Mouse (Mus musculus) embryonic facial prominence, embryonic 10.5 days (tissue): ENCODE data around the gene Pdss2. TPM values are rescaled to one million over a fixed set of nuclear protein-coding genes. Genes with fewer than 3 reads are reported as not detected.

Experiments
- DNase-seq: peaks from one replicate; pipeline ENCODE4 v3.0.0-alpha.2; 2017; ENCODE audit warnings: low spot score
- H3K27ac ChIP-seq: fragments of 300-500 bp; sonication (generic); replicated peaks from 2 replicates; pipeline ENCODE4 v1.5.1; 2016; ENCODE audit warnings: mild to moderate bottlenecking
- H3K27me3 ChIP-seq: fragments of 300-500 bp; sonication (generic); replicated peaks from 2 replicates; pipeline ENCODE4 v1.6.1; 2016; ENCODE audit warnings: low read depth, mild to moderate bottlenecking; ENCODE audit not compliant: poor library complexity, severe bottlenecking
- H3K36me3 ChIP-seq: fragments of 300-500 bp; sonication (generic); replicated peaks from 2 replicates; pipeline ENCODE4 v1.6.1; 2016; ENCODE audit warnings: mild to moderate bottlenecking, moderate library complexity
- H3K4me1 ChIP-seq: fragments of 300-500 bp; sonication (generic); 2 replicates; pipeline ENCODE4 v1.6.1; 2016
- H3K4me3 ChIP-seq: fragments of 300-500 bp; sonication (generic); 2 replicates; pipeline ENCODE4 v1.5.1; 2016; ENCODE audit warnings: mild to moderate bottlenecking, moderate library complexity
- H3K9me3 ChIP-seq: fragments of 300-500 bp; sonication (generic); 2 replicates; pipeline ENCODE4 v1.6.1; 2016; ENCODE audit warnings: mild to moderate bottlenecking
- WGBS: fragments of 180-500 bp; shearing (Covaris S2); methylation state at CpG from one replicate; pipeline ENCODE4 v1.1.7; 2016; 5-methylcytosine and 5-hydroxymethylcytosine counted together
- polyA plus RNA-seq: library from polyadenylated mRNA; unstranded; fragments of >200 nt; fragmentation: Nextera tagmentation; extraction: Ambion mirVana; gene quantifications from 2 replicates; pipeline ENCODE4 v1.2.1, GENCODE M21; 2016

Pdss2 gene
- polyA plus RNA-seq, 1 experiment from 2014 or later, result 15.9 TPM

GRCm38 (mm10) chr10:43217361-43217900, 3.9 kb upstream of the Pdss2 start:
- H3K27ac ChIP-seq, result no peak overlapping the region
- no peak for DNase-seq
- H3K36me3 ChIP-seq, result no peaks in the 10 kb centered on the region
- H3K4me1 ChIP-seq, result peaks cover 15% of the 10 kb centered on the region
- H3K4me3 ChIP-seq, result no peak overlapping the region
- no peaks in the 10 kb centered on the region for H3K9me3 ChIP-seq
- H3K27me3 ChIP-seq, result no peaks in the 10 kb centered on the region
- 93% methylated on average over 13 of the region's 13 CpGs for WGBS

GRCm38 (mm10) chr10:43220479-43220878, 807 bp upstream of the Pdss2 start:
- H3K4me3 ChIP-seq, result peak overlapping the region; percentile 95
- no peak for DNase-seq
- no peaks in the 10 kb centered on the region for H3K27me3 ChIP-seq
- H3K4me1 ChIP-seq, result peaks cover 19% of the 10 kb centered on the region
- H3K27ac ChIP-seq, result peak overlapping the region; percentile 96
- H3K36me3 ChIP-seq, result peaks cover 6% of the 10 kb centered on the region; the same call in 1 of the 2 replicates
- WGBS, result 13% methylated on average over 7 of the region's 7 CpGs
- H3K9me3 ChIP-seq, result no peaks in the 10 kb centered on the region

- H3K4me1 ChIP-seq, result peaks cover 19% of the 10 kb centered on the region
- H3K4me3 ChIP-seq, result peak overlapping the region; percentile 95
- no peaks in the 10 kb centered on the region for H3K27me3 ChIP-seq
- peak overlapping the region; percentile 96 for H3K27ac ChIP-seq
- under 1% methylated on average over 25 of the region's 25 CpGs for WGBS
- H3K36me3 ChIP-seq, result peaks cover 7% of the 10 kb centered on the region; the same call in 1 of the 2 replicates
- no peak for DNase-seq
- H3K9me3 ChIP-seq, result no peaks in the 10 kb centered on the region
Observed at GRCm38 (mm10) chr10:43221659-43222058, 373 bp downstream of the Pdss2 start.

- WGBS, result 90% methylated on average over 2 of the region's 2 CpGs
- no peak overlapping the region for H3K27ac ChIP-seq
Observed at GRCm38 (mm10) chr10:43223391-43223790, 2.1 kb downstream of the Pdss2 start.

GRCm38 (mm10) chr10:43226391-43226790, 5.1 kb downstream of the Pdss2 start:
- H3K4me1 ChIP-seq, result peaks cover 12% of the 10 kb centered on the region
- DNase-seq, result no peak
- no peak overlapping the region for H3K4me3 ChIP-seq
- H3K9me3 ChIP-seq, result no peaks in the 10 kb centered on the region
- H3K27me3 ChIP-seq, result no peaks in the 10 kb centered on the region
- H3K27ac ChIP-seq, result no peak overlapping the region
- H3K36me3 ChIP-seq, result peaks cover 7% of the 10 kb centered on the region; the same call in 1 of the 2 replicates
- WGBS, result 83% methylated on average over 1 of the region's 1 CpGs

More at GRCm38 (mm10) chr10:43223391-43223790, 2.1 kb downstream of the Pdss2 start:
- DNase-seq, result no peak
- Histone ChIP-seq H3K27me3 (no peaks in the 10 kb centered on the region), H3K4me1 (peaks cover 19% of the 10 kb centered on the region), H3K9me3 (no peaks in the 10 kb centered on the region), H3K4me3 (no peak overlapping the region), H3K36me3 (peaks cover 7% of the 10 kb centered on the region; the same call in 1 of the 2 replicates)

GRCm38 (mm10) chr10:43229236-43229635, 8.0 kb downstream of the Pdss2 start:
- WGBS, result 90% methylated on average over 2 of the region's 2 CpGs
- Histone ChIP-seq H3K4me3 (no peak overlapping the region), H3K27ac (no peak overlapping the region), H3K27me3 (no peaks in the 10 kb centered on the region), H3K4me1 (no peaks in the 10 kb centered on the region), H3K36me3 (peaks cover 4% of the 10 kb centered on the region; the same call in 1 of the 2 replicates), H3K9me3 (no peaks in the 10 kb centered on the region)
- DNase-seq, result no peak

GRCm38 (mm10) chr10:43234522-43234921, 13.2 kb downstream of the Pdss2 start:
- no peak overlapping the region for H3K4me3 ChIP-seq
- no peak for DNase-seq
- H3K4me1 ChIP-seq, result peaks cover 14% of the 10 kb centered on the region
- no peaks in the 10 kb centered on the region for H3K27me3 ChIP-seq
- H3K27ac ChIP-seq, result no peak overlapping the region
- WGBS, result 61% methylated on average over 4 of the region's 4 CpGs
- peaks cover 6% of the 10 kb centered on the region for H3K36me3 ChIP-seq
- peaks cover 4% of the 10 kb centered on the region; the same call in 1 of the 2 replicates for H3K9me3 ChIP-seq

- WGBS, result 81% methylated on average over 3 of the region's 3 CpGs
- peaks cover 14% of the 10 kb centered on the region for H3K4me1 ChIP-seq
- peaks cover 11% of the 10 kb centered on the region for H3K36me3 ChIP-seq
- H3K4me3 ChIP-seq, result no peak overlapping the region
- no peak for DNase-seq
- H3K27ac ChIP-seq, result no peak overlapping the region
- H3K27me3 ChIP-seq, result no peaks in the 10 kb centered on the region
- H3K9me3 ChIP-seq, result peaks cover 9% of the 10 kb centered on the region; the same call in 1 of the 2 replicates
Observed at GRCm38 (mm10) chr10:43235011-43235410, 13.7 kb downstream of the Pdss2 start.

GRCm38 (mm10) chr10:43235758-43236669, 14.7 kb downstream of the Pdss2 start:
- WGBS, result 92% methylated on average over 5 of the region's 5 CpGs
- Histone ChIP-seq H3K27me3 (no peaks in the 10 kb centered on the region), H3K9me3 (peaks cover 11% of the 10 kb centered on the region; the same call in 1 of the 2 replicates), H3K4me1 (peaks cover 14% of the 10 kb centered on the region), H3K36me3 (peaks cover 13% of the 10 kb centered on the region), H3K27ac (no peak overlapping the region), H3K4me3 (no peak overlapping the region)
- DNase-seq, result no peak

- WGBS, result 88% methylated on average over 8 of the region's 8 CpGs
- Histone ChIP-seq H3K27ac (no peak overlapping the region), H3K9me3 (peaks cover 11% of the 10 kb centered on the region; the same call in 1 of the 2 replicates), H3K36me3 (peaks cover 13% of the 10 kb centered on the region), H3K4me1 (peaks cover 41% of the 10 kb centered on the region), H3K27me3 (no peaks in the 10 kb centered on the region), H3K4me3 (no peak overlapping the region)
- DNase-seq, result no peak
Observed at GRCm38 (mm10) chr10:43242215-43242614, 20.9 kb downstream of the Pdss2 start.

GRCm38 (mm10) chr10:43244262-43244806, 23.0 kb downstream of the Pdss2 start:
- 15% methylated on average over 3 of the region's 3 CpGs for WGBS
- peak overlapping the region; percentile 57; the same call in 1 of the 2 replicates for H3K27ac ChIP-seq
- H3K27me3 ChIP-seq, result no peaks in the 10 kb centered on the region

GRCm38 (mm10) chr10:43245461-43246200, 24.3 kb downstream of the Pdss2 start:
- H3K9me3 ChIP-seq, result no peaks in the 10 kb centered on the region
- DNase-seq, result no peak
- H3K36me3 ChIP-seq, result no peaks in the 10 kb centered on the region
- peaks cover 41% of the 10 kb centered on the region for H3K4me1 ChIP-seq
- no peak overlapping the region for H3K4me3 ChIP-seq
- H3K27ac ChIP-seq, result 0 out of 2 replicates have a peak overlapping the region, but pooled peaks have one; percentile 30
- WGBS, result 56% methylated on average over 17 of the region's 17 CpGs
- H3K27me3 ChIP-seq, result no peaks in the 10 kb centered on the region

More at GRCm38 (mm10) chr10:43244262-43244806, 23.0 kb downstream of the Pdss2 start:
- H3K4me3 ChIP-seq, result no peak overlapping the region
- peak; percentile 24 for DNase-seq
- H3K36me3 ChIP-seq, result peaks cover 9% of the 10 kb centered on the region
- peaks cover 8% of the 10 kb centered on the region; the same call in 1 of the 2 replicates for H3K9me3 ChIP-seq
- peaks cover 41% of the 10 kb centered on the region for H3K4me1 ChIP-seq
